Mouse (Mus musculus) cerebellum, adult 8-10 months (tissue): ENCODE measurements at regions not wholly inside any gene's neighbourhood (a gene's known extent, or its start where the extent isn't known, plus 50 kb on each side); places are given as distances from the start of the nearest gene placed in this dataset.
A peak's percentile ranks its signal among the peaks of the same experiment; 100 is the strongest.

Source experiments
- DNase-seq: peaks from one replicate; pipeline ENCODE4 v3.0.0; 2022

GRCm38 (mm10) chr1:73532316-73532715 lies 516.6 kb upstream of the Tnp1 start:
- DNase-seq, result peak; percentile 53

DNA sequence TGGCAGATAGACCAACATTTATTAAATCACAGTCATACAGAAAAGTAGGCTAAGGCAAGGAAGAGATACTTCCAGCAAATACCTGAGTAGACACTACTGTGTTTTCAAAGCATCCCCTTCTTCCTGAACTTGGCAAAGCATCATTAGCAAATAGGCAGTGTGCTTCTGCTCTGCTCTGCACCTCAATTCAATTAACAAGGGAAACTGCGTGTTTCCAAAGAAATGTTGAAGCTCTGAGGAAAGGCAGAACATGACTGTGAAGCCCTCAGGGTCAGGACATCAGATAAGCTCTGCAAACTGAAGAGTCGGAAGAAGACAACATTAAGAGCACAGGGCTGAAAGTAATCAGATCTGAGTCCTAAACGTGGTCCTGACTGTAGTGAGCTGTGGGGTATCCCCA lies 516.1 kb upstream of the Tnp1 start:
- no peak for DNase-seq

DNA sequence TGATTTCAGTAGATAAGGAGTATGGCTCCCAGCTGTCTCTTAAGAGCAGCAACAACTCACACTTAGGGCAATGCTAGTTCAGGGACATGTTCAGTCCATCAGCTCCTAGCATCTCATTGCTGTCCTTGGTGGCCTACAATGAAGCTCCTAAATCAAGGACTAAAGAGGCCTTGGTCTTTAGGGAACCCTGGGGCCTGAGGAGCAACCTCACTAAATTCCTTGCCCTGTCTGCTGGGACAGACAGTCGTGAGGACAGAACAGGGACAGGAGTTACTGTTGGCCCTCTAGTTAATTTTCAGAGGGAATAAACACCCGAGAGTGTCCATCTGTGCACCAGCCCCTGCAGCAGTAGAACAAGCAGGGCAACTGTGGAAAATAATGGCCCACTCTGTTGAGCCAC lies 514.6 kb upstream of the Tnp1 start:
- DNase-seq, result no peak

- DNase-seq, result peak; percentile 79
These were observed 512.9 kb upstream of the Tnp1 start for GRCm38 (mm10) chr1:73528623-73529022.

- no peak for DNase-seq
These were observed 500.7 kb upstream of the Tnp1 start for GRCm38 (mm10) chr1:73516441-73516840.

GRCm38 (mm10) chr1:73515781-73516180 lies 500.1 kb upstream of the Tnp1 start:
- DNase-seq, result no peak

DNA sequence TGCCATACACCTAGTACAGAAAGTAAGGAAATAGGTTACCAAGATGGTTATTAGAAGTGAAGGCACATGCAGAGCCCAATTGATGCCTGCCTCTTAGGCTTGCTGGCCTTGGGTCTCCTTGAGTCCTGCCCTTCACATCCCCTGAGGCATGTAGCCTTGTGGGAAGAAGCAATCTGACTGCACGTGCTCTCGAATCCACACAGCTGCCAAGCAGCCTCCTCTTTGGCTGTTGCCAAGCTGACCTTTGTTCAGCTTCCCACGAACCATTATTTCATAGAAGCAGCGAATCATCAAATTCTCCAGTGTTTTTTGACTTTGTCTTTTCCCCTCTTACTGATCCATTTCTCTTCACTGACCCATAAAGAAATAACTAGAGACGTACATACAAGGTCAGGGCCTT lies 498.1 kb upstream of the Tnp1 start:
- no peak for DNase-seq

DNA sequence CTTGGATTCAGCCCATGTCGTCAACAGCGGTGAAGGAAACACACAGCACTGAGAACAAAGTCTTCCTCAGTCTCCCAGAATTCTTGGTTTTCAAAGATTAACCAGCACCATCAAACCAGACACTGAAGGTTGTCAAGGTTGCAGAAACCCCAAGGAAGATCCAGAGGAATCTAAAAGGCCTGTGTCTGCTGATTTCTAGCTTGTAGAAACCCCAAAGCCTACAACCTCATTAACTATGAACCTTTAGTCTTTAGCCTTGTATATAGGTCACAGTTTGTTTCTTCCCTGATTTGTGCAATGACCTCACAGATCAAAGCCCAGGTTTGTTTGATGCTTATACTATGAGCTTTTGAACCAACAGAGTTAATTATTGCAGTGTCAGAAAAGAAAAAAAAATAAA lies 497.1 kb upstream of the Tnp1 start:
- DNase-seq, result no peak

GRCm38 (mm10) chr1:73507071-73507754 lies 491.5 kb upstream of the Tnp1 start:
- DNase-seq, result no peak

DNA sequence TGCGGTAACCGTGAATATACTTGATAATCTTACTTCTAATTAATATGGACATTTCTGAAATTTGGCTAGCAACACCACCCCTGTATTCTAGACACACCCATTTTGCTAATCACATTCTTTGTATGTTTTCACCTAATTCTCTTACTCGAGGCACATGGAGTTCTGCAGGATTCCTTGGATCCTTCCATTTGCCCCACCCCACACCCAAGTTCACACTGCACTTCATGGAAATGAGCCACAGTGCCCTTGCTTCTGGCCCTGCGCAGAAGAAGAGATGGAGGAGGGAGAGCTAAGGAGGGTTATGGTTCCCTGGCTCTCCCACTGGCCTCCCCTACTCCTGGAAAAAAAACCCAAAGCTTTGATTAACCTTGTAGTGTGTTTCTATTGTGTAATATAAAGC lies 487.9 kb upstream of the Tnp1 start:
- DNase-seq, result no peak

- DNase-seq, result no peak
These were observed 485.0 kb upstream of the Tnp1 start for GRCm38 (mm10) chr1:73500671-73501070.

GRCm38 (mm10) chr1:73495971-73496749 lies 480.5 kb upstream of the Tnp1 start:
- DNase-seq, result no peak

DNA sequence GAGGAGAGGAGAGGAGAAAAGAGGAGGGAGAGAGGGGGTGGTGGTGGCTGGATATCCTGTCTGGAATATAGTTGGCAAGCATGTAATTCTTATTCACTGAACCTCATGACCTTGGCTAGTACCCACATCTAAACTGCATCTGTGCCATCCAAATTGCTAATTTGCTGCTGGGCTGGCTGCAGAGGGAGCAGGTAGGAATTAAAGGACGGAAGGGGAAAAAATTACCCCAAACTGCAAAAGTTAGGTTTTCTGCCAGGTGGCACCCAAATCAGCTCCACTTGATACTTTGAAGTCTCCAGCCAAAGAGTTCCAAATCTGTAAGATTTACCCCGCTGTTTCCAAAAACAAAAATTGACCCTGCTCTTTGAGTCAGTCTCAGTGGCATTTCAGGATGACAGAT lies 466.2 kb upstream of the Tnp1 start:
- no peak for DNase-seq

DNA sequence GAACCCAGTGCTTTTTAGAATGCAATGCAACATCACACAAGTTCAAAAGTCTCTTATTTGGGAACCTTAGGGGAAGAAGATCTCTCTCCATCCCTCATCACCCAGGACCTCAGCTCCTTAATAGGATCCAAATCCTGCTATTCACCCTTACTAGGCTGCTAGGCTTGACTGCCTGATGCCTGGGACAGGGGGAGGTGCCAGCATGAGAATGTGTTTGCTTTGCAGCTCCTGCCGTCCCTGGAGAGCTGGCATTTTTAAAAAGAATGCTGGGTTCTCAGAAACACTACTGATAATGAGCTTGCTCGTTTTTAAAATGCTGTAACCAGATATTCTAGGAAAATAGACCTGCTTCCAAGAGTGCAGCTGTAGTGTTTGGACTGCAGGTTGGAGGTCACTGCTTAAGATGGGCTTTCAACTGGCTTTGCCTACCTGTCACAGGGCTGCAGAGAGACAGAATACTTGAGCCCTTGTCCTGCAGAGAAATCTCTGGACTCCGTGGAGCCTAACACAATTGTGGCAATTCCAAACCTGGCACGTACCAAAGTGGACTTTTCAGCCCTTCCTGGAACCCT lies 463.7 kb upstream of the Tnp1 start:
- no peak for DNase-seq

- no peak for DNase-seq
These were observed 444.9 kb upstream of the Tnp1 start for GRCm38 (mm10) chr1:73460598-73460997.

DNA sequence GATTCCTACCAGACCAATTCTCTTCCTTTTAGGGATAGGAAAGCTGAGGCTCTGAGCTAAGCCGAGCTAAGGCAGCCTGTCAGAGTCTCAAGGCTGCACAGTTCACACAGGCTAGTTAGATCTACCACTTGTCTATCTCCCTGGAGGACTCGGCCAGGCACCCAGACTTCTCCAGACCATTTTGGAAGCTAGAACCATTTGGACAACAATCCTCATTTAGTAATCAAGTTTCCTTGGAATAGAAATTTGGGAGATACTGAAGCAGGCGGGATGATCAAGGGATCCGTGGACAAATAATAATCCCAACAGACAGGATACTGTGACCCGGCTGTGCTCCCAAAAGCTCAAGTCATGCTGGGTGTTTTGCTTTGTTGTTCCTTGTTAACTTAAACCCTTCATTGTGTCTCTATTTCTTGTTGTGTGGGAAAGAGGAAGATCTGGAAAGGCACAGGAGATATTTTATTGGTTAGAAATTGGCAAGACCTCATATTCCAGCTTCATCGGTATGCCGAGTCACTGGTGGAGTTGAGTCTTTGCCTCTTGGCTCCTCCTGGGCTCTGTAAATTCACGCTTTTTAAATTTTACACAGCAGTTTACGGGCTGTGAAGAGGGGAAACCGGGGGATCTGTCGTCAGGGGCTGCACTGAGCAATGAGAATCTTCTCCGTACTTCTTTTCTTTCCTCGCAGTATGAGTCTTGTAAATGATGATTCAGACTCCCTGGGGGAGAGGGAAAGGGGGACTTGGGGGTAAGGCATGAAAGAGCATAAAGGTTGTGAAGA lies 444.2 kb upstream of the Tnp1 start:
- no peak for DNase-seq

- DNase-seq, result no peak
These were observed 441.6 kb upstream of the Tnp1 start for GRCm38 (mm10) chr1:73457261-73457660.

GRCm38 (mm10) chr1:73456359-73457062 lies 440.8 kb upstream of the Tnp1 start:
- DNase-seq, result no peak

DNA sequence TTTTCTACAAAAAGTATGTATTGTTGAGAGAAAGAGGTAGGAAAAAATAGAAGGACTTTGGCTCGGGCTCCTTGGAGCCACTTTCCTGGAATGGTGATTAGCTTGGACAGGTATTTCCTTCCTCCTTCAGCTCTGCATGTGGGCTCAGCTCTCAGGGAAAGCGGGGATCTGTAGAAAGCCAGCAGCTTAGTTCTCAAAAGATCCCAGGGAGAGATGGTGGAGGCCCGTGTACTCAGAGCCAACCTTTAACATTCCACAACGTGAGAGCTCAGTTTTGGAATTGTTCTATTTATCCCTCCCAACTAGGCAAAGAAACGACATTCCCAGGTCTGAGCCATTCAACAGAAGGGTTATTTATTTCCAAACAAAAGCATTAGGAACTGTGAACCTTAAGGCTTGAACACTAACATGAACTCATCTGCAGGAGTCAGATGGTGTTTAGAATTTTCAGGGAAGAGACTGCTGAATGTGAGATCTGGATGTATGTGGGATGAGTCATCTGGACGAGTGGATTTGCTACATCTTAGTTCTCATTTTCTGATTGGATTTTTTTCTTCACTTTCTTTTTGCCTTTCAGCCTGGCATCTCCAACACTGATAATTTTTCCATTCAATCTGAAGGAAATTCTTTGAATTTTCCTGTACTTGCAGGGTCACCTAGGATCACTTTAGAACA lies 428.6 kb upstream of the Tnp1 start:
- DNase-seq, result no peak

DNA sequence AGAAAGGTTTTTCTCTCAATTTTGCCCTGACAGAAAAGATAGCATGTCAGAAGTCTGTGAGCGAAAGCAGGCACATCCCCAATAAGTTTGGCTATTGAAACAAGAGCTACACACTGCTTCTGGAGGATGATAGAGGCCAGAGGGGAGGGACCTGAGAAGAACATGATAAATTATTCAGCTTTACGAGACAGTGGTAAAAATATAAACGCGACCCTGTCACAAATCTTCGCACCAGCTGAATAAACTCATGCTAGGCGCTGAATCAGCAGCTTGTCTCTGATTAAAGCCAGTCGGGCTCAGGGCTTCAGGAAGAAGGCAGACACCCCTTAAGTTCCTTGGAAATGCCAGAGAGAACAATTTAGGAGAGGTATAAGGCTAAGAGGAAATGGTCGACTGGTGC lies 422.7 kb upstream of the Tnp1 start:
- DNase-seq, result no peak

- DNase-seq, result no peak
These were observed 412.4 kb upstream of the Tnp1 start for GRCm38 (mm10) chr1:73428101-73428500.

GRCm38 (mm10) chr1:73425049-73425448 lies 409.3 kb upstream of the Tnp1 start:
- no peak for DNase-seq
